Mouse (Mus musculus): ENCODE measurements around the gene Rpl19. TPM values are rescaled to one million over a fixed set of nuclear protein-coding genes. Genes with fewer than 3 reads are reported as not detected.

Gene Rpl19
- polyA plus RNA-seq (2012; rRNA removed), result 902 and 1,011 TPM in 2 replicates

DNA sequence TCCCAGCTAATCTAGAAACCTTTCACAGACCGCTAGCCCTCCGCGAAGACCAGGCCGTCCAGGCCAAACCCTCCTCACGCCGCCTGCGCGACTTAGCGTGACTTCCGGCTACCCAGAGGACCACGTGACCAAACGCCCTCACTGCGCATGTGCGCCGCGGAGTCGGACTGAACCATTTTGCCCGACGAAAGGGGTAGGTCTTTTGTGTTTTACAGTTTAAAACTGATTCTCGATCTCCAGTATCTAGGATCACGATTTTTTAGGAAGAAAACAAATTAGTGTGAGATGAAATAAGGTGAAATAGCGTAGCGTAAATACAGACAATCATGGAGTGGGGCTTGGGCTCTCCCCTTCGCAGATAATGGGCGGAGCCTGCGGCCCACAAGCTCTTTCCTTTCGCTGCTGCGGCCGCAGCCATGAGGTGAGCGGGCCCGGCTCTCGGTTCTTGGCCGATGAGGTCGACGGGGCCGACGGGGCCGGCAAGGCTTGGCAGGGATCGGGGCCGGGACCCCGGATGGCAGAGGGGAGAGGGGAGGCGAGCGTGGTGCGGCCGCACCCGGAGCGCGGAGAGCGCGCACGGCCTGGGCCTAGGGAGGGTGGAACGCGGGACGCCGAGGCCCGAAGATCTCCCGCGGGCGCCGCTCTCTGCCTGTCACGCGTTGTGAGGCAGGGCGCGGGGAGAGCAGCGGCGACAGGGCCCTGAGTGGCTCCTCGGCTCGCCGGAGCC is at the start of gene Rpl19:
Gene Rpl19 (plus strand): TSS at position 141 of the 727 bp plus-strand sequence.

DNA sequence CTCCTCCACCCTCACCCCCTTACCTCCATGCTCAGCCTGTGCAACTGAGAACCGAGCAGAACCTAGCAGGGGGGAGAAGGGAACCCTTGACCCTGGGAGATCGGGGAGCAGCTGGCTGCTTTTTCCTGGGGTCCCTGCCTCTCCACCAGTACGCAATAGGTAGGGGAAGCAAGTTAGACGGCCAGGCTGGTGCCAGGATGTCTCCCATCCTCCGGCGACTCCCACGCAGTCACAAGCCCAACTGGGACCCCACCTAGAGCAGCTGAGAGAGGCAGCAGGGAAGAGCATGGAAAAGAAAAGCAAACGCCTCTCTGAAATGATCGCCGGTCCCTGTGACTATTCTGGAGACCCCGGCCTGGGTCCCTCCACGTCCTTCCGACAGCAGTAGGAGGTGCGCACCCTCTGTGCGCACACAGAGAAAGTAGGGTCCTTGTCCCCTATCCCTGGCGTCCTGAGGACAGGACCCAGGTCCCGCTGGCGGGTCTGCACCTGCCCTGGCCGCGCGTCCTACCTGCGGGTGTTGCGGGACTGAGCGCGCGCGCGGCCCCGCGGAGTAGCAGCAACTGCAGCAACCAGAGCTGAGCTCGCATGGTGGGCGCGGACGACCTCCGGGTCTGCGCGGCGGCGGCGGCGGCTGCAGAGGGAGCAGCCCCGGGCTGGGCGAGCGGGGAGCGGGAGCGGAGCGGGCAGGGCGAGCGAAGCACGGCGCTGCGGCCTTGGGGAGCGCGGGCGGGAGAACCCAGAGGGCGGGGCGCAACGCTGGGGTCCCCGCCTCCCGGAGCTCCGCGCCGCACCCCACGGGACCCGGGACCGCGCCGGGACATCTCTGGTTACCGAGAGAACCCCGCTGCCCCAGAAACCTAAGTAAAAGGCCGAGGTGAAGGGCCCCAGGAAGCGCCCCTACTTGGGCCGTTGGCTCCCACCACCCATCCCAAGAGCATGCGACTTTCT is 40.5 kb upstream of the Rpl19 start, which contains the start of gene Plxdc1:
Gene Plxdc1 (minus strand): TSS at position 718 of the 951 bp plus-strand sequence.

DNA sequence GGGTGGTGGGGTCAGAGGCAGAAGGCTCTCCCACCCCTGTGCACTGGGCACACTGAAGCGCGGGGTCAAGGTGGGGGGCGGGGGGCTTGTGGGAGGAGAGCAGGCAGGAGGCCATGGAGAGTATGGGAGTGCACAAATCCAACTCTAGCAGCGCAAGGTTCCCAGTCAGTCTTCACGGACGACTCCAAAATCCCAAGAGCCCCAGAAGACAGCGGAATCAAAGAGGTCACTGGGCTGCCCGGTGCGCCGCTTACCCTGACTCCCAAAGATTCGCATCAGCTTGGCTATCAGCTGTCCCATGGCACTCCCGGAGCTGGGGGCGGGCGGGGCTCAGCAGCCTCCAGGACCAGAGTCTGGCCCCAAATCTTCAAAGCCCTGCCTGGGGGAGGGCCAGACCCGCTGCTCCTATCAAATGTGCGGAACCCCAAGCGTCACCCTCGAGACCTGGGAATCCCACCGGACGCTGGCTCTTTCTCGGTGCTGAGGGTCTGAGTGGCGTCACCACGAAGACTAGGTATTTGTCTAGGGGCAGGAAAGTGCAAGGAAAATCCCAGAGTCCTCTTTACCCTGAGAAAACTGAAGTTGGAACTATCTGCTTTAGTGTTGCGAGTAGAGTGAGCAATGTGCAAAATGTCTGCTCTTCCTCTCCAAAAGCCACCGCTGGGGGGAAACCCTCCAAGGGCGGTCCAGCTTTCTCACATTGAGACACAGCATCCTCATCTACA is 30.8 kb upstream of the Rpl19 start, which contains the start of gene Arl5c:
Gene Arl5c (minus strand): TSS at position 618 of the 725 bp plus-strand sequence.

DNA sequence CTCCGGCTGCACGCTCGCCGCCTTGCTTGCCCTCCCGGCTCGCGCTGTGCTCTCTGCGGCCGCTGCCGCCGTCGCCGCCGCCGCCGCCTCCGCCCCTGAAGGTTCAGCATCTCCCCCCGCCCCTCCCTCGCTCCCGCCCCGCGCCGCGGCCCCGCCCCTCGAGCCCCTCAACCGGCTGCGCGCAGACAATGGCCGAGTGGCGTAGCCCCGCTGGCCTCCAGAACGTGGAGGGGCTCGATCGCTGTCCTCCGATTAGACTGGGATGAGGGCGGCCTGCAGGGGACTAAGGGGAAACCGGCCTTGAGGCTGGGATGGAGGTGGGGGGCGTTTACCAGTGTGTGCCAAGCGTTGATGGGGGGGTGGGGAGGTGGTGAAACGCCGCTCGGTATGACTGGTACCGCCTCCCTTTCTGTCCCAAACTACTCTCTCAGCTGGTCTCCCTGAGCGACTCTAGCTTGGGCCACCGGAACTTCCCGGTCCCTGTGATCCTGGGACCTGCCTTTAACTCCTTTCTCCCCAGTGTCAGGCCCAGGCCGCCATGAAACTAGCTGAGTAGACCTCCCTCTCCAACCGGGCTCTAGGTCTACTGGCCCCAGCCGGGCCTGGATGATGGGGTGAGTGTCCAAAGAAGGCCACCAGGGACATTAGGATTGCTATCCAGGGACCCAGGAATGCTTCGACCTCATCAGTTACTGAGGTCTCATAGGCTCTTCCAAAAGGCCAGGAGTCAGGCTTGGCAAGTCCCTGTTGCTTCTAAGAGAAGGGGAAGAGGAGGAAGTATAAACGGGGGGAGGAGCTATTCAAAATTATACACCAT is 3.7 kb upstream of the Rpl19 start, which contains the start of gene Cacnb1:
Gene Cacnb1 (minus strand): TSS at position 480 of the 817 bp plus-strand sequence.

GRCm38 (mm10) chr11:98052989-98053834 is 26.7 kb downstream of the Rpl19 start, which contains the start of gene Stac2:
Stac2 (minus strand) TSS chr11:98053462.

Other genes with a start within 250 kb of the Rpl19 start
- gene Rpl23, start 244.3 kb upstream of the Rpl19 start, polyA plus RNA-seq (2012; rRNA removed), result 41.3 and 61.6 TPM in 2 replicates
- 108 and 111 TPM in 2 replicates for gene Lasp1, start 227.7 kb upstream of the Rpl19 start, polyA plus RNA-seq (2012; rRNA removed)
- gene B230217C12Rik, start 185.9 kb upstream of the Rpl19 start, polyA plus RNA-seq (2012; rRNA removed), result 5.7 and 5.9 TPM in 2 replicates
- gene Fbxo47, start 142.6 kb upstream of the Rpl19 start, polyA plus RNA-seq (2012; rRNA removed), result 0.19 and 0.24 TPM in 2 replicates
- gene Plxdc1, start 40.3 kb upstream of the Rpl19 start, polyA plus RNA-seq (2012; rRNA removed), result 10.5 and 11.8 TPM in 2 replicates
- 3.0 and 3.4 TPM in 2 replicates for gene Arl5c, start 30.5 kb upstream of the Rpl19 start, polyA plus RNA-seq (2012; rRNA removed)
- gene Cacnb1, start 3.7 kb upstream of the Rpl19 start, polyA plus RNA-seq (2012; rRNA removed), result 28.2 and 29.6 TPM in 2 replicates
- gene Stac2, start 26.8 kb downstream of the Rpl19 start, polyA plus RNA-seq (2012; rRNA removed), result 0.45 and 0.61 TPM in 2 replicates
- 24.0 and 30.2 TPM in 2 replicates for gene Fbxl20, start 123.7 kb downstream of the Rpl19 start, polyA plus RNA-seq (2012; rRNA removed)
- gene Med1, start 166.6 kb downstream of the Rpl19 start, polyA plus RNA-seq (2012; rRNA removed), result 9.5 and 13.0 TPM in 2 replicates
- 10.5 and 13.7 TPM in 2 replicates for gene Cdk12, start 176.3 kb downstream of the Rpl19 start, polyA plus RNA-seq (2012; rRNA removed)

Data from ovary, adult 2 months (tissue).